Mouse (Mus musculus) c-Kit-positive CD71-positive TER-119-negative erythroid progenitor cells, embryonic 14.5 days (primary cell): ENCODE results near the gene Lcn10.
"Not testable (repeated sequence)": the region's sequence is repeated elsewhere in the genome, so short reads cannot be mapped to it uniquely, and the experiment has no call there.

Experiments
- DNase-seq: peaks from one replicate; pipeline ENCODE4 v3.0.0-alpha.2; 2013; ENCODE audit warnings: low read depth

Lcn10 gene

GRCm38 (mm10) chr2:25682426-25682825 is at the start of gene Lcn10:
TSS of gene Lcn10 (plus strand) at chr2:25682726.
- DNase-seq, result no peak

- DNase-seq, result no peak
These were observed 48.9 kb upstream of the Lcn10 start for GRCm38 (mm10) chr2:25633616-25634015.

- no peak for DNase-seq
These were observed 48.5 kb upstream of the Lcn10 start for GRCm38 (mm10) chr2:25634046-25634445.

- no peak for DNase-seq
These were observed 42.6 kb upstream of the Lcn10 start for GRCm38 (mm10) chr2:25639890-25640289.

GRCm38 (mm10) chr2:25652902-25653301 is 29.6 kb upstream of the Lcn10 start, which contains the start of gene Lcn8:
TSS of gene Lcn8 (plus strand) at chr2:25653120.
- no peak for DNase-seq

- DNase-seq, result no peak
These were observed 28.0 kb upstream of the Lcn10 start for GRCm38 (mm10) chr2:25654502-25654901.

- no peak for DNase-seq
These were observed 25.8 kb upstream of the Lcn10 start for GRCm38 (mm10) chr2:25656691-25657090.

- DNase-seq, result no peak
These were observed 25.3 kb upstream of the Lcn10 start for GRCm38 (mm10) chr2:25657246-25657645.

- DNase-seq, result no peak
These were observed 24.9 kb upstream of the Lcn10 start, which contains the start of gene Lcn5 for GRCm38 (mm10) chr2:25657652-25658051. TSS of gene Lcn5 (plus strand) at chr2:25657952.

- DNase-seq, result no peak
These were observed 22.2 kb upstream of the Lcn10 start for GRCm38 (mm10) chr2:25660279-25660678.

- no peak for DNase-seq
These were observed 21.1 kb upstream of the Lcn10 start for GRCm38 (mm10) chr2:25661245-25661970.

GRCm38 (mm10) chr2:25663511-25663910 is 19.0 kb upstream of the Lcn10 start:
- peak; percentile 2 for DNase-seq

- no peak for DNase-seq
These were observed 18.4 kb upstream of the Lcn10 start for GRCm38 (mm10) chr2:25664125-25664524.

GRCm38 (mm10) chr2:25666516-25666915 is 16.0 kb upstream of the Lcn10 start:
- no peak for DNase-seq

- DNase-seq, result no peak
These were observed 6.0 kb upstream of the Lcn10 start, which contains the start of gene Lcn6 for GRCm38 (mm10) chr2:25676486-25676885. TSS of gene Lcn6 (plus strand) at chr2:25676786.

- DNase-seq, result no peak
These were observed 3.0 kb upstream of the Lcn10 start for GRCm38 (mm10) chr2:25679559-25679958.

- no peak for DNase-seq
These were observed 4.4 kb downstream of the Lcn10 start for GRCm38 (mm10) chr2:25686941-25687340.

GRCm38 (mm10) chr2:25694605-25695004 is 12.1 kb downstream of the Lcn10 start:
- peak; percentile 73 for DNase-seq

GRCm38 (mm10) chr2:25696951-25697350 is 14.4 kb downstream of the Lcn10 start:
- DNase-seq, result no peak

- DNase-seq, result no peak
These were observed 16.2 kb downstream of the Lcn10 start for GRCm38 (mm10) chr2:25698696-25699095.

GRCm38 (mm10) chr2:25699743-25700142 is 17.2 kb downstream of the Lcn10 start, which contains the start of gene Obp2a:
TSS of gene Obp2a (plus strand) at chr2:25700043.
- not testable (repeated sequence) for DNase-seq

GRCm38 (mm10) chr2:25701001-25701400 is 18.5 kb downstream of the Lcn10 start:
- no peak for DNase-seq

GRCm38 (mm10) chr2:25703706-25704105 is 21.2 kb downstream of the Lcn10 start:
- no peak for DNase-seq
